Mouse (Mus musculus): ENCODE data around the gene Galntl5.
"Not testable (repeated sequence)": the region's sequence is repeated elsewhere in the genome, so short reads cannot be mapped to it uniquely, and the experiment has no call there.

Galntl5 gene

DNA sequence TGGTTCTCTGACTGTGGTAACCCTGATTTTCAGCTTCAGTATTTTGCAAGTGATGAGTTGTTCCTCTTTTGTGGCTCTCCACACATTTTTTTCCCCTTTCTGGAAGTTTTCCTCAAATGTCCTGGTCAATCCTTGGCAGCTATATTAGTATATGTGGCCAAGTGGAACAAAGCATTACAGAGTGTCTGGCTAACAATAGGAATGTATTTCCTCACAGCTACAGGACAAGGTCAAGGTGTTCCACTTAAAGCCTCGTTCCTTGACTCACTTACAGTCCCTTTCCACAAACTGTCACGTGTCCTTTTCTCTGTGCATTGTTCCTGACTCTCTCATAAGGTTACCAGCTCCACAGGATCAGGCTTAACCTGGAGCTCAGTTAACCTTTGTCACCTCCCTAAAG is 3.3 kb downstream of the Galntl5 start:
- in situ Hi-C loops (cut with MboI; ENCODE audit: low pct_unique_long_range_greater_than_20kb in 1 of 2, low sequenced_read_pairs in 2 of 2, unreplicated experiment in 1 of 2): no loop called here

DNA sequence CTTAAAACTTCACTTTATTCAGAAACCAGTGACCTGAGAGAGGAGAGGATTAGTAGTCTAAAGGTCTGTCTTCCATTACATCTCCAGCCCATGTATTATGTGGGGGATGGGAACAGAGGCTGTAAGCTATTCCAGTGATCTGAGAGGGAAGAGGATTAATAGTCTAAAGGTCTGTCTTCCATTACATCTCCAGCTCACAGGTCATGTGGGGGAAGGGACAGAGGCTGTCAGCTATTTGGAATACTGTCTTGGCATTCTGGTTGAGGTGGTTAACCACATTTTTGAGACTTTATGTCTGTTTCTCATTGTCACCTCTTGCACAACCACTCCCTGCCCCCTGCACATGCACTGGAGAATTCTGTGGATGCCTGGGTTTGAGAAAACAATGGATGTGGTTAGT is 6.5 kb downstream of the Galntl5 start:
- in situ Hi-C loops (cut with MboI; ENCODE audit: low pct_unique_long_range_greater_than_20kb in 1 of 2, low sequenced_read_pairs in 2 of 2, unreplicated experiment in 1 of 2): no loop called here

- in situ Hi-C loops (cut with MboI; ENCODE audit: low pct_unique_long_range_greater_than_20kb in 1 of 2, low sequenced_read_pairs in 2 of 2, unreplicated experiment in 1 of 2): no loop called here
These were observed 7.5 kb downstream of the Galntl5 start for GRCm38 (mm10) chr5:25188802-25189201.

- in situ Hi-C loops (cut with MboI; ENCODE audit: low pct_unique_long_range_greater_than_20kb in 1 of 2, low sequenced_read_pairs in 2 of 2, unreplicated experiment in 1 of 2): no loop called here
These were observed 9.3 kb downstream of the Galntl5 start for GRCm38 (mm10) chr5:25190521-25190920.

DNA sequence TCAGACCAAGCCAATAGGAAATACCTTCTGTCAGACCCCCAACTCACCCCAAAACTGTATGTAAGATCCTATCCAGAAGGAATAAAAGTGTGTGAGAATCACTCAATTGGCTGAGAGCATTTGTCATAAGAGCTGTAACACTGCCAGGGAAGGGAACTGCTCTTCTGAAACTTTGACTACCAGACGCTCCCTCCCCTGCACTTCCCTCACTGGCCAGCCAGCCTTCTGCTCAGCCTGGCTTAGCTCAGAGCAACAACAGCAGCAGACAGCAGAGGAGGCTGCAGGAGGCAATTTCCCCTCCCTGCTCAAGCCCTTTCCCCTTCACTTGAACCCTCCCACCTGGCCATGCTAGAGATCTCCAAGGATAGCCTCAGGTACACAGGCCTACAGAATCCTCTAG is 30.6 kb downstream of the Galntl5 start:
- in situ Hi-C loops (cut with MboI; ENCODE audit: low pct_unique_long_range_greater_than_20kb in 1 of 2, low sequenced_read_pairs in 2 of 2, unreplicated experiment in 1 of 2): no loop called here

DNA sequence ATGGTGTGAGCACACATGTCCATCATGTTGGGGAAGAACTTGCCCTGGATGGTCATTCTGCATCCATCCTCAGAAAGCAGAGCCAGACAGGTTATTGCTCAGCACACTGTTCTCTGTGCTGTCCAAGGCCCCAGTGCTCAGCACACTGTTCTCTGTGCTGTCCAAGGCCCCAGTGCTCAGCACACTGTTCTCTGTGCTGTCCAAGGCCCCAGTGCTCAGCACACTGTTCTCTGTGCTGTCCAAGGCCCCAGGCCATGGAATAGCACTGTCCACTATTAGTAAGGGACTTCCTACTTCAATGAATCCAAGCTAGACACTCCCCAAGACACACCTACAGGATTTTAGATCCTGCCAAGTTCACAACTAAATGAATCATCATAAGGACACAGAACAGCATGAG is 32.0 kb downstream of the Galntl5 start:
- in situ Hi-C loops (cut with MboI; ENCODE audit: low pct_unique_long_range_greater_than_20kb in 1 of 2, low sequenced_read_pairs in 2 of 2, unreplicated experiment in 1 of 2): not testable (repeated sequence)

DNA sequence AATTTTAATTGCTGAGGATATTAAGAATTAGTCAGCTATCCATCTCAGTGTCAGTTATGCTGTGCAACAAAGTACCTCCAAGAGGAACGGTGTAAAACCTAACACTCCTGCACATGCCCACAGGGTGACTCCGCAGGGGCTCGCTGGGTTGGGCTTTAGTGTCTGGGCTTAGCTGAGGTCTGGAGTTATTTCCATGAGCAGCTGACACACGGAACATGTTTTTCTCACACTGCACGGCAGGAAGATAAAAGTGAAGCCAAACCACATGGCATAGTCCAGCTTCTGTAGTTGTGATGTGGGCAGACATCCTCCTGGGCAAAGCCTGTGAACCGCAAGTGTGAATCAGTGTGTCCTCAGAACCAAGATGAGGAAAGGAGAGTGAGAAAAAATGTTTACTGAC is 33.7 kb downstream of the Galntl5 start:
- in situ Hi-C loops (cut with MboI; ENCODE audit: low pct_unique_long_range_greater_than_20kb in 1 of 2, low sequenced_read_pairs in 2 of 2, unreplicated experiment in 1 of 2): no loop called here

GRCm38 (mm10) chr5:25221604-25222003 is 40.3 kb downstream of the Galntl5 start, which contains the start of gene Galnt11:
Galnt11 (plus strand) TSS chr5:25221904.
- in situ Hi-C loops (cut with MboI; ENCODE audit: low pct_unique_long_range_greater_than_20kb in 1 of 2, low sequenced_read_pairs in 2 of 2, unreplicated experiment in 1 of 2): no loop called here

GRCm38 (mm10) chr5:25222752-25223702 is 41.8 kb downstream of the Galntl5 start, which contains the start of gene E130116L18Rik:
E130116L18Rik (minus strand) TSS chr5:25223153.
- in situ Hi-C loops (cut with MboI; ENCODE audit: low pct_unique_long_range_greater_than_20kb in 1 of 2, low sequenced_read_pairs in 2 of 2, unreplicated experiment in 1 of 2): no loop called here

- in situ Hi-C loops (cut with MboI; ENCODE audit: low pct_unique_long_range_greater_than_20kb in 1 of 2, low sequenced_read_pairs in 2 of 2, unreplicated experiment in 1 of 2): not testable (repeated sequence)
These were observed 43.1 kb downstream of the Galntl5 start for GRCm38 (mm10) chr5:25224377-25224776.

DNA sequence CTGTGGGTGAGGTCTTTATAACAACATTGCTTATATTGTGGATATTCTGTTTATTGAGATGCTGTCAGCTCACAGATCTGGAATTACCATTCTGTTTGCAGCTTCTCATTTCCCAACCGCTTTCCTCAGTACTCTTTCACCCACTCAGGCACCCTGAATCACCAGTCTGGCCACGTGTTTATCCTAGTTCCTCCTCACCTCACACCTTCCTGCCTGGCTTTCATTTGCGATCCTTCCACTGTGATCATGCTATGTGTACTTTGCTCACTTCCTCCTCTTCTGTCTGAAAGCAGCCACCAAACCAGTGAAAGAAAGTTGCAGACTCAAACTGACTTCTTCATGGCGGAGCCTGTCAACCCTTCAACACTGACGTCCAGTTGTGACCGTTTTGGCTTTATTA is 61.8 kb downstream of the Galntl5 start:
- in situ Hi-C loops (cut with MboI; ENCODE audit: low pct_unique_long_range_greater_than_20kb in 1 of 2, low sequenced_read_pairs in 2 of 2, unreplicated experiment in 1 of 2): no loop called here

DNA sequence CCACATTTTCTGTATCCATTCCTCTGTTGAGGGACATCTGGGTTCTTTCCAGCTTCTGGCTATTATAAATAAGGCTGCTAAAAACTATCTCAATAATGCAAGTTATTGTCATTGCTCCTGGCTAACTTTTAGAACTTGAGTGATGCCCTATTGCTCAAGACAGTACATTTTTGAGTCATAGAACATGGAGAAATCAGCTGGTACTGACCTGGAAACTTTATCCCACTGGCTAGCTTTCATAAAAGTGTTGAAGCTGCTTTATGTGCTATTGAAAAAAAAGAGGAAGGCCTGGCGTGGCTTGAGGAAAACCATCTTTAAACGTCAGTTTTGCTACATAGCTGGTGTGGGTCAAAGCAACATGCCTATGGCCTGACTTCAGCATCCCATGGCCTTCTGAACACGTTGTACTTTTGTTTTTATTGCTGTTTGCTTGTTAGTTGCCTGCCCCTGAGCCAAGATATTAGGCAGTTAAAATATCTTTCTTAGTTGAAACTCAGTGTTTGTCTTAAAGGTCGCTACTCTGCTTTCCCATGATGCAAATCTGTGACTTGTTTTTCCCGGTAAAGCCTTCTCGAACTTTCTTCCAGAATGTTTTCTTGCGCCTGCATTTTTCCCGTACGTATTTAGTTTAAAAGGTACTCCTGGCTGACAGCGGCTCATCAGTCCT is 64.7 kb downstream of the Galntl5 start:
- in situ Hi-C loops (cut with MboI; ENCODE audit: low pct_unique_long_range_greater_than_20kb in 1 of 2, low sequenced_read_pairs in 2 of 2, unreplicated experiment in 1 of 2): no loop called here

- in situ Hi-C loops (cut with MboI; ENCODE audit: low pct_unique_long_range_greater_than_20kb in 1 of 2, low sequenced_read_pairs in 2 of 2, unreplicated experiment in 1 of 2): no loop called here
These were observed 65.2 kb downstream of the Galntl5 start for GRCm38 (mm10) chr5:25246473-25246865.

DNA sequence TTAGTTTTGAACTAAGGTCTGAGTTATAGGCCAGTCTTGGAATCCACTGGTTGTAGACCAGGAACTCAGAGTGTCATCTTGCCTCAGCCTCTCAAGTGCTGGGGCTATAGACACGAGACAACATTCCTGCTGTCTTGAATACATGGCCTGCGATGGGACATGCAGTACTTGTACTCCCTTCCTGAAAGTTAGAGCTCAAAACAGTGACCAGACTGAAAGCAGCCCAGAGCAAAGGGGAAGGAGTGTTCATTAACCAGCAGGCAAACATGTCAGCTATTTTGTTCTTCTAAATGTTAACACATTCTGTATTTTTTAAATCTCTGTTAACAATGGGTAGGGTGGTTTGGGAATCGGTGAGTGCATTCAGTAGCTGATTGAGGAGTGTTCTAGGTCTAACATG is 65.8 kb downstream of the Galntl5 start:
- in situ Hi-C loops (cut with MboI; ENCODE audit: low pct_unique_long_range_greater_than_20kb in 1 of 2, low sequenced_read_pairs in 2 of 2, unreplicated experiment in 1 of 2): no loop called here

GRCm38 (mm10) chr5:25252423-25252822 is 71.2 kb downstream of the Galntl5 start:
- in situ Hi-C loops (cut with MboI; ENCODE audit: low pct_unique_long_range_greater_than_20kb in 1 of 2, low sequenced_read_pairs in 2 of 2, unreplicated experiment in 1 of 2): no loop called here

- in situ Hi-C loops (cut with MboI; ENCODE audit: low pct_unique_long_range_greater_than_20kb in 1 of 2, low sequenced_read_pairs in 2 of 2, unreplicated experiment in 1 of 2): no loop called here
These were observed 71.7 kb downstream of the Galntl5 start for GRCm38 (mm10) chr5:25252825-25253544.

- in situ Hi-C loops (cut with MboI; ENCODE audit: low pct_unique_long_range_greater_than_20kb in 1 of 2, low sequenced_read_pairs in 2 of 2, unreplicated experiment in 1 of 2): no loop called here
These were observed 73.2 kb downstream of the Galntl5 start for GRCm38 (mm10) chr5:25254491-25254890.

DNA sequence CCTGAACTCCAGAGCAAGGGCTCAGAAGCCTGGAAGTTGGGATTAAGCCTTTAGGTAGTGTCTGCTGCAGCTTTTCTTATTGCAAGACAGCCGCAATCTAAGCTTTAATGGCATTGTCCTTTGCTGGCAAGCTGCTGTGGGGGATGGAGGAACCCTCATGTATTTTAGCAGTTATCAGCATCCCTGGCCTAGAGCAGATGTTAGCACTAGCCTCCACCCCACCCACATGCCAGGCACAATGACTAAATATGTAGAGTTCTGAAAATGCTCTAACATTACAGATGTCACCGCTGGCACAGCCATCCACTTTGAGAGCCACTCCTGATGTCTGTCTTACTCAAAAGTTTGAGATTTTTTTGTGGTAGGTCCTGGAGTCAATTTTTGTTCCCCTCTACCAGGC is 75.4 kb downstream of the Galntl5 start:
- in situ Hi-C loops (cut with MboI; ENCODE audit: low pct_unique_long_range_greater_than_20kb in 1 of 2, low sequenced_read_pairs in 2 of 2, unreplicated experiment in 1 of 2): no loop called here

GRCm38 (mm10) chr5:25261452-25261851 is 80.2 kb downstream of the Galntl5 start:
- in situ Hi-C loops (cut with MboI; ENCODE audit: low pct_unique_long_range_greater_than_20kb in 1 of 2, low sequenced_read_pairs in 2 of 2, unreplicated experiment in 1 of 2): no loop called here
